Mouse (Mus musculus): Measurements from ENCODE around the gene Eprs. TPM values are rescaled to one million over a fixed set of nuclear protein-coding genes. Genes with fewer than 3 reads are reported as not detected.

The Eprs gene
- total RNA-seq, 2 experiments from 2014 or later = 68.5 to 69.0 TPM

DNA sequence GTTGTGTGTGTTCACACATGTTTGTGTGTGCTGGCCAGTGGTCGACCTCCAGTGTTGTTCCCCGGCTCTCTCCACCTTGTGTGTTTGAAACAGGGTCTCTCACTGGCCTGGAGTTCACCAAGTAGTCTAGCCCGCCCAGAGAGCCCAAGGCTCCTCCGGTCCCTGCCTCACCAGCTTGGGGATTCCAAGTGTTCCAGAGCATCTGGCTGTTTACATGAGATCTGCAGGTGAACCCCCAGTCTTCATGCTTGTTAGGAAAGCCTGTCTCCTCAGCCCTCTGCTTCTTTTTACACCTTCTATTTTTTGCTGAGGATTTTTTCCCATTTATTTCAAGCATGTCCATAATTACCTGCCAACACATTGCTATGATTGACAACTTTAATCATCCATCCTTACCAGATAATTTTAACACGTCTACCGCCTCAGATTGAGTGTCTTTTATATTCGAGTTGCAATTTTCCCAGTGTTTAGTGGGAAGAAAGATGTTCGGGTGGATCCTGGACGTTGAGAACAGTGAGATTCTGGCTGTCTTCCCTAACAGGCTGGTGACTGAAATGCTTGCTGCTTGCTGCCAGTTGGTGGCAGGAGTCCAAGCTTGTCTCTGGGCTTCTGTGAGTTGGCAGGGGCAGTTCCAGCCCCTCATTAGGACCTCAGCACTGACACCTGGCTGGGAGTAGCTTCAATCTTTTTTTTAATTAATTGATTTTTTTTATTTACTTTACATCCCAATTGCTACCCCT is 76.2 kb downstream of the Eprs start:
- DNase-seq (ENCODE audit: low spot score in 2 of 2) = peak; percentile 70 to 83

DNA sequence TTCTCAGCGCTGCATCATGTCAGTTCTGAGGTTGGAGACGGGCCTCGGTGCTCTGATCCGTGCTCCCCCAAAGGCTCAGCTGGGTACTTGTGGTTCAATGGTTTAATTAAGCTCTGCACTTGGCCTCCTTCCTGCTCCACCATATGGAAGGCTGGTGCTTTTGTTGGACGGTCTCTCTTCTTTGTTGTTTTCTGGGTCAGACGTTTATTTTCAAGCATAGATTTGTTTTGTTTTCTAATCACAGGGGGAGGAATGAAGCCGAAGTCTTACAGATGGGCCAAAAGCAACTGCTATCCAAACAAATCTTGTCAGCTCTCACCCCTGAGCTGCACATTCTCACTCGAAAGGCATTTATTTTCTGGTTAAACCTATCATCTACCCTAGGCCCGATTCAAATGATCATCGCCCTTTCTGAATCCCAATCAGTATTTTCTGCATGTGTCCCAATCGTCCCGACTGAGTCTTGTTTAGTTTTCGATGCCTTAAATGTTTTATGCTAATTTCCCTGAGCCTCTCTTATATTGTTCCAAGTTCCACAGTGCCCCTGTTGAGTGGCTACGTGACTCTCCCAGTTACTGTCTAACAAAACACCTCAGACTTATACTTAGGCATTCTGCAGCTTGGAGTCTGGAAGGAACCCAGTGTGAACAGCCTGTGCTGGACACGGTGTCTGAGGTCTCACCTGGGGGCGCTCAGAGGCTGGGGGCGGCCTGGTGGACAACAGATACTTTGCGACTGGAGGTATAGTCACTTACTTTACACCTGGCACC is 79.0 kb downstream of the Eprs start:
- DNase-seq (ENCODE audit: low spot score in 2 of 2) = peak in 1 of 2 experiments; percentile 18
- intact Hi-C loops (cut with DNase I) = no loop called here

More for the DNA sequence above, 76.2 kb downstream of the Eprs start:
- intact Hi-C loops (cut with DNase I) = loop anchor here (5.0 kb wide), 1 partner anchor 63 kb away; no protein-coding TSS in a partner anchor

DNA sequence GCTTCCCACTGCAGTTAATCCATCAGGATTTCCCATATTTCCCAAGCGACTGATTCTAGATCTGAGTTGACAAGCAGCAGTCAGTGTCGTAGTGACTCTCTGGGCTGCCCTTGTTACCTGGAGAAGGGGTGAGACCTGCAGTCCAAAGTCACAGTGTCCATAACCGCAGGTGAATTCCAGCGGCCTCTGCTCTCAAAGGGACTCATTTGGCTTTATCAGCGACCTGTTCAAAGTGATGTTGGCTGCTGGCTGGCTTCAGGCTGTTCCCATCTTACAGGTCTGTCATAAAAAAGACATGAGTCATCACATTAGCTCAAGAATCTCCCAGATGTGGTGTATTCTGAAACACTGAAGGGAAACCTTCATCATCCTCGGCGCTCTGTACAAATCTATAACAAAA is 86.1 kb downstream of the Eprs start:
- DNase-seq (ENCODE audit: low spot score in 2 of 2) = no peak
- intact Hi-C loops (cut with DNase I) = no loop called here

DNA sequence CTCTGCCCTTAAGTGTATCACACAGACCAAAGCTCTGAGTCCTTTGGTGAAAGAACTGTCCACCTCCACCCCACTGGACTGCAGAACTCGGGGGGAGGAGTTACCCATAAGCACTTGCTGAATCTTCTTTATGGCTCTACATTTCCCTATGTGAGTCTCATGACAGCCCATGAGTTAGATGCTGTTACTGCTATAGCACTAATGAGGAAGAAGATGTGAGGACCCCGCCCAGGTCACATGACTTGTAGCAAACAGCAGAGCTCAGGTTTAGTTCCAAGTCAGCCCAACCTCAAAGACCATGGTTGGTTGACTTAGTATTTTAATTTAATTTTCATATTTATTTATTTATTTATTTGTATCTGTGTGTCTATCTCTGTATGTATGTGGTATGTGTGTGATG is 86.9 kb downstream of the Eprs start:
- intact Hi-C loops (cut with DNase I) = no loop called here

DNA sequence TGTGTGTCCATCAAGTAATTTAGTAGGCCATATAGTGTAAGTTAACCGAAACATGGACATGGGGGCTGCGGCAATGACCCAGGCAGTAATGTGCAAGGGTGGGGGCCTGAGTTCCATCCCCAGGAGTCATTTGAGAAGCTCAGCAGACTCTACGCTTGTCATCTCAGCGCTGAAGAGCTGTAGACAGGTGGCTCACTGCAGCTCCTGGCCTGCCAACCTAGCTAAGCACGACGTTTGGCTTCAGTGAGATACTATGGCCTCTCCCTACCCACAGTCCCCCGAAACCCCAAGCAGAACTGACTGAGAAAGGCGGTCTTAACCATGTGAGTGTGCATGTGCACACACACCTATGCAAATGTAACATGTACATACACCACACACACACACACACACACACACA is 88.2 kb downstream of the Eprs start:
- intact Hi-C loops (cut with DNase I) = no loop called here
- DNase-seq (ENCODE audit: low spot score in 2 of 2) = no peak

More for the DNA sequence above, 86.9 kb downstream of the Eprs start:
- no peak for DNase-seq (ENCODE audit: low spot score in 2 of 2)

DNA sequence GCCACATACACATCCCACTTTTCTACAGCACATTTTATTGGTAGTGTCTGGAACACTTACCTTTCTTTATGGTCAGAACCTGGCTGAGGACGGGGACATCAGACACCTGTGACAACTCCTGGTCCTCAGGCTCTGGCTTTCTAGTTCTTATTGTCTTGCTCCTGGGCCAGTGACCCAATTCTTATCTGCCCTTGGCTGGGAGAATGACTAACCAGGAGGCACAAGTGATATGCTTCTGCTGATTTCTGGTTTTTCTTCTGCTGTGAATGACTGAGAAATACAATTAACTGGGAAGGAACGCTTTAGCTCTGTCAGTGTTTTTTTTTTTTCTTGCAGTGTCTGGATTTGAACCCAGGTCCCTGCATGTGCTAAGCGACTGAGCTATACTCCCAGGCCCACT is 88.7 kb downstream of the Eprs start:
- intact Hi-C loops (cut with DNase I) = no loop called here
- DNase-seq (ENCODE audit: low spot score in 2 of 2) = no peak

DNA sequence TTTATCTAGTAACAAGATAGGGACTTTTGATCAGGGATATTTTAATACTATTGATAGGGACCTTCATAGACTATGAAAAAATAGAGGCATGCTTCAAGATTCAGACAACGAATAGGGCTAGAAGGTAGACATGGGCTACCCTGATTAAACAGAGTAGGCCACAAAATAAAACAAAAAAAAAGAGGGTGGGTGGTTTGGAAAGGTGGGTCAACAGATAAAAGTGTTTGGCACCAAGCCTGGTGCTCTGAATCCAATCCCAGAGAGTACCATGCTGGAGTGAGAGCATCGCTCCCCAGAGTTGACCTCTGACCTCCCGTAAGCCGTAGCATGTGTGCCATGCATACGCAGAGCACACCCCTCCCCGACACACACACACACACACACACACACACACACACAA is 89.6 kb downstream of the Eprs start:
- intact Hi-C loops (cut with DNase I) = no loop called here
- DNase-seq (ENCODE audit: low spot score in 2 of 2) = no peak

DNA sequence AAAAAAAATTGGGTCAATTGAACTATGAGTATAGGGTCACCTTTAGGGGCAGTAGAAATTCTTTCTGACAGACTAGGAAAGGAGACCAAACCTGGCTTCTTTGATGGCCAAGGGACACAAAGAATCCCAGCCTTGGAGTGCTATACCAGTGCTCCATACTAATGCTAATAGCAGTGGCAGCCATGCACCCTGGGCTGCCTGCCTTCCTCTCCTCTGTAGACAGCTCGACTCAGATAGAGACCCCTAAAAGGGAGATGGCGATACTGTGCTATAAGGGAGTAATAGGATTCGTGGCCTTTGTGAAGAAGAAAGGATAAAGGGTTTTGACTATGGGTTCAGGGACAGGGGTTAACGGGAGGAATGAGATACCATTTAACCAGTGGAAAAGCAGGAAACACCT is 91.3 kb downstream of the Eprs start:
- DNase-seq (ENCODE audit: low spot score in 2 of 2) = no peak
- intact Hi-C loops (cut with DNase I) = no loop called here

DNA sequence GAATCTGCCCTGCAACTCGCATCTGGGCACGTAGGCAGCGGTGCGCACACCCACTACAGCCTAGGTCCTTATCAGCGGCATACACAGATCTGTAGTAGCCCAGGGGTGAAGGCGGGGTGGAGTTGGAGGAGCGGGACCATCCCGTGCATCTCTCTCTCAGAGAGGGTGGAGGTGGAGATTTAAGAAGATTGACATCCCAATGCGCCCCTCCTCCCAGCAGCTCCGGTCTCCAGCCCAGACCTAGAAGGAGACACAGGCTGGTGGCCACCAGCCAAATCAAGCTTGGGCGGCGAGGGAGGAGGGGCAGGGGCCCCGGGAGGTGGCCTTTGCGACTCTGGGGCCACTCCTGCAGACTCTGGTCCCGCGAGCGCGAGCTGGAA is 91.7 kb downstream of the Eprs start, which contains the start of gene Slc30a10:
TSS of gene Slc30a10 (plus strand) at position 274 of the 380 bp plus-strand sequence.
- intact Hi-C loops (cut with DNase I) = no loop called here

DNA sequence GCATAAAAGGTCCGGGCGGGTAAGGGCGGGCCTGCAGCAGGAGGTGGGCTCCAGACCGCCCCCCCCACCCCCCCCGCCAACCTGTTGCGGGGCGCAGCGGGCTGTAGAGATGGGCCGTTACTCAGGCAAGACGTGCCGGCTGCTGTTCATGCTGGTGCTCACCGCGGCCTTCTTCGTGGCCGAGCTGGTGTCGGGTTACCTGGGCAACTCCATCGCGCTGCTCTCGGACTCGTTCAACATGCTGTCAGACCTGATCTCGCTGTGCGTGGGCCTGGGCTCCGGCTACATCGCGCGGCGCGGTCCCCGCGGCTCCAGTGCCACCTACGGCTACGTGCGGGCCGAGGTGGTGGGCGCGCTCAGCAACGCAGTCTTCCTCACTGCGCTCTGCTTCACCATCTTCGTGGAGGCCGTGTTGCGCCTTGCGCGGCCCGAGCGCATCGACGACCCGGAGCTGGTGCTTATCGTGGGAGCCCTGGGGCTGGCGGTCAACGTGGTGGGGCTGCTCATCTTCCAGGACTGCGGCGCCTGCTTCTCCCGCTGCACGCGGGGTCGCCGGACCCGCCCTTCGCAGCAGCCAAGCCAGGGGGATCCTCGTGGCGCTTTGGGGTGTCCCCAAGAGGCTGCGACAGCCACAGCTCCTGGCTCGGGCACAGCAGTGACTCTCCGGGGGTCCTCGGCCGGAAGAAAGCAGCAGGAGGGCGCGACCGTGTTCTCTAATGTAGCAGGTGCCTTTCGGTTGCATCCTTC is 92.3 kb downstream of the Eprs start:
- intact Hi-C loops (cut with DNase I) = no loop called here
- DNase-seq (ENCODE audit: low spot score in 2 of 2) = peak; percentile 48 to 61

More for the DNA sequence above, 91.7 kb downstream of the Eprs start, which contains the start of gene Slc30a10:
- peak; percentile 48 to 51 for DNase-seq (ENCODE audit: low spot score in 2 of 2)

DNA sequence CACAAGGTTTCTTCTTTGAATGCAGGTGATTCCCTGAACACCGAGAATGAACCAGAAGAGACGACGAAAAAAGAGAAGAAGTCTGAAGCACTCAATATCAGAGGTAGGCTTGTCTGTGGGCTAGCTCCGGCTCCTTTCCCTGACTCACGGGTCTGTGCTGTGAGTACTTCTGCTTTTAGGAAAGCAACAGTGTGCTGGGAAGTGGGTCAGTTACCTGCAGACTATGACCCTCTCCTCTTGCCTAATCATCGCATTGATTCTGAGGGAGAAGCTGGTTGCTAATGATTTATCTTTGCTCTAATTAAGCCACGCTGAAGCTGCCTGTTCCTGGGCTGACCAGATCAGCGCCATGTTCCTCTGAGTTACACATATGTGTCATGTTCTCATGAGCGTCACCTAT is 93.5 kb downstream of the Eprs start:
- intact Hi-C loops (cut with DNase I) = no loop called here
- DNase-seq (ENCODE audit: low spot score in 2 of 2) = no peak

DNA sequence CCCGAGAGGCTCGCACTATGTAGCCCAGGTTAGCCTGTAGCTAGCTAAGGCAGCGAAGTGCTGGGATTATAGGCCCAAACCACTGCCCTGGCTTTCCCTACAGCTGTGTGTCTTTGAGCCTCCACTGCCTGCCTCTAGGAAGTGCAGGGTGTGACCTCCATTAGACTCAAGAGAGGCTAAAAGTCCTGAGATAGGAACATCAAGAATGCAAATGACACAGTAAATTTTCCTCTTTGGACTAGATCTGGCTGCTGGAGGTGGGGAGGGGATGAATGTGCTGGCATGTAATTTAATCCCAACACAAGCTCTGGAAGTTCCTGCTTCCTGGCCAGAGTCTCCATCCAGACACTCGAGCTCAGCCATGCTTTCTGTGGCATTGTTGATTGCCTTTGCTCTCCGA is 97.3 kb downstream of the Eprs start:
- intact Hi-C loops (cut with DNase I) = no loop called here
- DNase-seq (ENCODE audit: low spot score in 2 of 2) = no peak

DNA sequence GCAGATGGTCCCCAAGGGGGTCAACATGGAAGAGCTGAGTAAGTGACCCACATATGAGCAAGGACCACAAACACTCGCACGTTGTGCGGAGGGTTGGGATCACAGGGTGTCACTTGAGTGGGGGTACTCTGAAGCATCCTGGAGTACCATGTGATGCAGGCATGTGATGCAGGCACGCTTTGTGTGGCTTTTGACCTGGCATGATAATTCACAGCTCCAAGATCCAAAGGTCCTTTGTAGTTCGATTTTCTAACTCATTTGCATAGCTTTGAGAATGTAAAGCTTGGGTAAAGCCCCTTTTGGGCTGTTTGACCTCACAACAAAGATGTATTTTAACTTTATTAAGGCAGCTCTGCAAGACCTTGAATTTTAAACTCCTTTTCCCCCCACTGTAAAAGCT is 100.0 kb downstream of the Eprs start:
- intact Hi-C loops (cut with DNase I) = no loop called here
- no peak for DNase-seq (ENCODE audit: low spot score in 2 of 2)

DNA sequence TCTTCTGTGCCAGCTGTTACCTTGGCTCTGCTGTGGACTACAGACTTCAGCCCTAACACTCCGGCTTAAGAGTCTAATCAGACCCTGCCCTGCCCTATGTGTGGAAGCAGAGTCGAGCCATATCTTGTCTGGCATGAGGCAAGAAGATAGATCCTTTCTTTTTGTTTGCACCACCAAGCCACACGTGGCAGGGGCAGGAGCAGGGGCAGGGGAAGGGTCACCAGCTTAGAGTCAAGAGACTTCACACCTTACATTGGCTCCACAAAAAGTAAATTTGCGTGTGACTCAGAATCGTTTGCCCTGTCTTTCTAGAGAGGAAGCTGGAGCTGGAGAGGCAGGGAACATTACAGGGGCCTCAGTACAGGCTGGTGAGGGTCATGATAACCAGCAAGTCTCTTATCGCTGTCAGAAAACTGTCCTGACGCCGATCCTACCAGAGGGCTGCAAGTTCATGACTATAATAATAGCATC is 106.7 kb downstream of the Eprs start:
- no peak for DNase-seq (ENCODE audit: low spot score in 2 of 2)
- intact Hi-C loops (cut with DNase I) = no loop called here

DNA sequence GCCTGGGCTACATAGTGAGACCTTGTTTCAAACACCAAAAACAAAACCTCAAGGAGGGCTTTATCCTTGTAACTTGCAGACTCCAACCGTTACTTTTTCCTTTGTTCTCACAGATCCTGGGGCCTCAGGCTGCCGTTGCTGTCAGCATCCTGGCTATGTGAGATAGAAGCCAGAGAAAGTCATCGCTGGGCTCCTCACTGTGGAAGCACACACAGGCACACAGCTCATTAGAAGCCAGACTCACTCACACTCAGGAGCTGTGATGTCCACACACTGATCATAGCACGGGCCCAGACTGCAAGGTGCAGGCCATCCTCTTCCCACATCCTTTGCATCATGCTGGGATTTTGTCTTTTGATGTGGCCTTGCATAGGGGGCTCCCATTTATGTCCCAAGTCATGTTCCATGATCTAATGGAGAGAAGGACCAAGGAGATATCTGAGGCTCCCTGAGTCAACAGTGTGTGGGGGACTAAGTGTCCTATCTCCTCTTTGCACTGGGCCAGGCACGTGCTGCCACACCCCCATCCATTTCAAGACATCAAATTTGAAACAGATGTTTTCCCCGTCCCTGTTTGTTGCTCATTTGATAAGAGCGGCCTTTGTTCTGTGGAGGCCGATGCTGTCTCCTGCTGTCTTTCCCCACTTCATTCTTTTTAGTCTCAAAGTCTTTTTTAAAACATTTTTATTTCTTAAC is 109.3 kb downstream of the Eprs start:
- DNase-seq (ENCODE audit: low spot score in 2 of 2) = no peak
- intact Hi-C loops (cut with DNase I) = no loop called here

DNA sequence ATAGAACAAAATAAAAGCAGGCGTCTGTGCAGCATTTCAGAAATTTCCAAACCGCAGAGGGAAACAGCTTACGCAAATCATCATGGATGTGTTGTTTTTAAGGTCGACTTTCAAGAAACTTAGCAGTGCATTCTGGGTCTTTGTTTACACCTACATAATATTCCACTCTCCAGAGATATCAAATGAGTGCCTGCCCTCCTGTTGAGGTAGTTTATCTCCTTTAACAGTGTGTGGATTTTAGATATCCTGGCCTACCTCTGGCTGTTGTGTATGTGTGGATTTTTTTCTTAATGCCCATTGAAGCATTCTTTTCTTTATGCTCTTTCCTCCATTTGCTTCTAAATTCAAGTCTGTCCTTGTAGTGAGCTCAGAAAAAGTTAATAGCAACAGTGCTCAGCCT is 109.9 kb downstream of the Eprs start:
- intact Hi-C loops (cut with DNase I) = no loop called here
- DNase-seq (ENCODE audit: low spot score in 2 of 2) = no peak

DNA sequence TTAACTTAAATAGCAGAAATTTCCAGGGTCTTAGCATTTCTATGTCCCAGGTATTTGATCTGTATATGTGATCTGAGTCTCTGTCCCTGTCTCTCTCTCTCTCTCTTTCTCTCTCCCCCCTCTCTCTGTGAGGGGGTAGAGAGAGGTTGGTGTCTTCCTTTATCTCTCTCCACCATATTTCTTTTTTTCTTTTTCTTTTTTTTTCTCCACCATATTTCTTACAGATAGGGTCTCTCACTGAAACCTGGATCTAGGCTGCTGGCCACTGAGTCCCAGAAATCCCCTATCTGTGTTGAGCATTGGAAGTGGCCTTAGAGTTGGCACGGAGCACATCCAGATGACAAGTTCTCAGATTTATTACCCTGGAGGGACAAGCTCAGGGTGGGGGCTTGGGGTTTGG is 110.6 kb downstream of the Eprs start:
- intact Hi-C loops (cut with DNase I) = no loop called here
- DNase-seq (ENCODE audit: low spot score in 2 of 2) = no peak

Measured in left cerebral cortex, postnatal 25 days (tissue).